Comparison of ENCODE assay signal across 8 mouse cellular contexts in genomic region chr8:71602666-71603334, GRCm38 (mm10). TPM values are rescaled to one million over a fixed set of nuclear protein-coding genes. Genes with fewer than 3 reads are reported as not detected.
A peak's percentile ranks its signal among the peaks of the same experiment; 100 is the strongest.
DNase-seq lines count a peak whose midpoint lies in the region; TF ChIP-seq lines count a peak whose summit lies in the region.
"Had no signal": no experiment of that assay in that cellular context is flagged by ENCODE, and none has a peak within 500 bp of the region (broad histone marks: within the 10 kb centered on the region; RNA-seq: fewer than 3 reads in every experiment).

No protein-coding gene starts in this region.

- H3K4me1 ChIP-seq in lung, adult 2 months (ENCODE audit: control insufficient read depth, insufficient read depth, low read length), result peaks cover 5% of the 10 kb centered on the region; the same call in 1 of the 2 replicates

- WGBS in lung, adult 2 months, result 3% methylated on average over 32 of the region's 32 CpGs

- peak; percentile 57 for DNase-seq in adrenal gland, adult 18-20 months (ENCODE audit: low spot score in 2 of 2)
- DNase-seq in embryo, embryonic 10 days (ENCODE audit: low spot score), result peak; percentile 78
- DNase-seq in heart, adult 18-20 months, result peak; percentile 78 to 87
- DNase-seq in kidney, adult 11 months, result peak; percentile 94
- peak; percentile 85 for DNase-seq in lung, adult 2 months
- DNase-seq in ovary, adult 18-20 months (ENCODE audit: low spot score), result peak; percentile 73
- no peak for DNase-seq in frontal cortex, adult 2 months (ENCODE audit: extremely low spot score in 1 of 2, low spot score in 1 of 2)

- no peak for TF ChIP-seq CTCF in lung, adult 2 months (IDR thresholded peaks at IDR 0.05; ENCODE audit: insufficient read depth, low read length)

- TF ChIP-seq POLR2A in lung, adult 2 months (IDR thresholded peaks at IDR 0.05; ENCODE audit: borderline replicate concordance, extremely low read depth, low read depth, low read length), result no peak

- peak overlapping the region; percentile 16 for H3K4me3 ChIP-seq in lung, adult 2 months (replicated peaks; ENCODE audit: extremely low read depth, low read depth, low read length)
- H3K4me3 ChIP-seq: erythroblast, embryonic 14.5 days had no signal

RNA-seq across cellular contexts. Expression of gene Fam129c, which starts 5.4 kb away (rescaled TPM):
- 1 to 10 TPM; 2.9 to 3.5 TPM for total RNA-seq in adrenal gland, adult 18-20 months (2021)
- 1 to 10 TPM in 1 of 2 experiments, under 1 TPM in 1; 0.99 to 1.0 TPM for total RNA-seq in heart, adult 18-20 months (2021)
- polyA plus RNA-seq in lung, adult 2 months (2012; rRNA removed), result 4.8 and 5.4 TPM in 2 replicates
- 4.3 and 4.5 TPM in 2 replicates for polyA plus RNA-seq in frontal cortex, adult 2 months (2012; rRNA removed)

RNA-seq across cellular contexts. Expression of gene Colgalt1, which starts 8.0 kb away (rescaled TPM):
- 10 to 100 TPM; 48.4 to 61.1 TPM for total RNA-seq in adrenal gland, adult 18-20 months (2021)
- total RNA-seq in heart, adult 18-20 months (2021), result 10 to 100 TPM; 41.6 to 42.4 TPM
- polyA plus RNA-seq in lung, adult 2 months (2012; rRNA removed), result 172 and 200 TPM in 2 replicates
- polyA plus RNA-seq in frontal cortex, adult 2 months (2012; rRNA removed), result 99.4 and 104 TPM in 2 replicates

RNA-seq across cellular contexts. Expression of gene Pgls, which starts 10.8 kb away (rescaled TPM):
- total RNA-seq in adrenal gland, adult 18-20 months (2021), result 100 to 1,000 TPM; 122 to 137 TPM
- 10 to 100 TPM; 66.5 to 72.2 TPM for total RNA-seq in heart, adult 18-20 months (2021)
- polyA plus RNA-seq in lung, adult 2 months (2012; rRNA removed), result 140 TPM in 2 replicates
- polyA plus RNA-seq in frontal cortex, adult 2 months (2012; rRNA removed), result 45.6 and 51.6 TPM in 2 replicates

RNA-seq across cellular contexts. Expression of gene Slc27a1, which starts 34.1 kb away (rescaled TPM):
- total RNA-seq in adrenal gland, adult 18-20 months (2021), result 100 to 1,000 TPM; 141 to 234 TPM
- 100 to 1,000 TPM; 162 to 202 TPM for total RNA-seq in heart, adult 18-20 months (2021)
- 73.5 and 101 TPM in 2 replicates for polyA plus RNA-seq in lung, adult 2 months (2012; rRNA removed)
- 183 and 191 TPM in 2 replicates for polyA plus RNA-seq in frontal cortex, adult 2 months (2012; rRNA removed)

RNA-seq across cellular contexts. Expression of gene Nxnl1, which starts 36.4 kb away (rescaled TPM):
- 1 to 10 TPM in 1 of 2 experiments, under 1 TPM in 1; 0.64 to 1.0 TPM for total RNA-seq in adrenal gland, adult 18-20 months (2021)
- under 1 TPM; 0.15 TPM for total RNA-seq in heart, adult 18-20 months (2021)
- polyA plus RNA-seq in lung, adult 2 months (2012; rRNA removed), result 0.09 TPM in 1 of 2 replicates, not detected in the other
- 0.06 TPM in 1 of 2 replicates, not detected in the other for polyA plus RNA-seq in frontal cortex, adult 2 months (2012; rRNA removed)
- polyA plus RNA-seq: erythroblast, embryonic 14.5 days had no signal

Comparison
In these comparisons a context has a peak if more than half of its experiments do, and no peak if none do; other contexts are left out.
1. DNase-seq: peak in adrenal gland, adult 18-20 months (2 of 2), embryo, embryonic 10 days (single experiment), heart, adult 18-20 months (2 of 2), kidney, adult 11 months (single experiment), lung, adult 2 months (single experiment) and ovary, adult 18-20 months (single experiment); none in frontal cortex, adult 2 months (0 of 2).